Mouse (Mus musculus): ENCODE measurements at regions not wholly inside any gene's neighbourhood (a gene's known extent, or its start where the extent isn't known, plus 50 kb on each side); places are given as distances from the start of the nearest gene placed in this dataset.

DNA sequence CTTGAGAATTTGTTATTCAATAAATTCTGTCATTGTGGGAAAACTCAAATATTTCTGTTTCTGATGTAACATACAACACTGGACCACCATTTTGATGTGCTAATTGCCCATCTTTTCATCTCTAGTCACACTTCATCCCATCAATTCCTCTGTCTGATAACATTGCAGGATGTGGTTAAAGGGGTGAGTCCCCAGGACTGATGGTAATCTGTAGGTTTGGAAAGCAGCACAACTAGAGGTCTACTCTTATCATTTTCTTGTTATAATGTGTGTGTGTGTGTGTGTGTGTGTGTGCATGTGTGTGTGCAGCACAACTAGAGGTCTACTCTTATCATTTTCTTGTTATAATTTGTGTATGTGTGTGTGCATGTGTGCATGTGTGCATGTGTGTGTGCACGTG is 160.5 kb upstream of the Meis1 start:
- TF ChIP-seq CTCF (conservative IDR thresholded peaks at IDR 0.05; ENCODE audit: low read length) (no peak), NANOG (IDR thresholded peaks at IDR 0.05; ENCODE audit: borderline replicate concordance, low read length) (no peak), POU5F1 (IDR thresholded peaks at IDR 0.05; ENCODE audit: borderline replicate concordance, low read length) (no peak)

Data from E14TG2a.4 (cell line).